Mouse (Mus musculus) duodenum, adult 2 months (tissue): Measurements from ENCODE around the gene Cpne2. TPM values are rescaled to one million over a fixed set of nuclear protein-coding genes. Genes with fewer than 3 reads are reported as not detected.

Experiments
- polyA plus RNA-seq: library from polyadenylated mRNA; depleted of rRNA; stranded (reverse); fragments of >200 nt; gene quantifications from 2 replicates; pipeline ENCODE4 v1.2.3, GENCODE M21; 2012; ENCODE audit warnings: low replicate concordance; rRNA removed

The Cpne2 gene
- 44.4 and 101 TPM in 2 replicates for polyA plus RNA-seq

DNA sequence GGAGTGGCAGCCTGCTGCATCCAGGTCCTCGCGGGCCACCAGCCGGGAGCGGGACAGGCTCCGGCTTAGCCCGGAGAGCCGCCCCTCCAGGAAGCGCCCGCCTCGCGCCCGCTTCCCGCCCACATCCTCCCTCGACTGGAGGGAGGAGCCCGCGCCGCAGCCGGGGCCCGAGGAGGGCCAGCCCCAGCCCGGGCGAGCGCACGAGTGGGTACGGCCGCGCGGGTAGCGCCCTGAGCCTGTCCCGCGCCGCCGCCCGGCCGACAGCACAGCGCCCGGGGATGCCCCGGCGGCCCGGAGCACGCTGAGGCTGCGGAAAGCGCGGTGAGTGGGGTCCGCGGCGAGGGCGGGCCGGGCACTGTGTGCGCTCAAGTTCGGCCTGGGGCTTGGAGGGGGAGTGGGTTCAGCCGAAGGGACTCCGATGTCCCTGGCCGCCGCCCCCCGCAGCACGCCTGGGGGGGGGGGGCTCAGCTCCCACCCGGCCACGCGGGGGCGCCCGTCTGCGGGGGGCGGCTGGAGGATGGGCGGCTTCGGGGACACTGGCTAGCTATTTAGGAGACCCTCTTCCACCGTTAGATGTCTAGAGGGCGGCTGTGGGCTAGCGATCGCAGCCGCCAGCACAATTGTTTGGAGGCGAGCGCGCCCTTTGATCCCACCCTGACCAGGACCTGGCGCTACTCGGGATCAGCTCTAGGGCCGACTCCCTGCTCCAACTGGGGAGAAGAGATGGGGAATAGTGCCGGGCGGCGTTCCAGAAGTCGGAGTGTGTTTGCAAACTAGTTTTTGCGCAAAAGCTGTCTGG is at the start of gene Cpne2:
Gene Cpne2 (plus strand): TSS at position 118 of the 799 bp plus-strand sequence.

DNA sequence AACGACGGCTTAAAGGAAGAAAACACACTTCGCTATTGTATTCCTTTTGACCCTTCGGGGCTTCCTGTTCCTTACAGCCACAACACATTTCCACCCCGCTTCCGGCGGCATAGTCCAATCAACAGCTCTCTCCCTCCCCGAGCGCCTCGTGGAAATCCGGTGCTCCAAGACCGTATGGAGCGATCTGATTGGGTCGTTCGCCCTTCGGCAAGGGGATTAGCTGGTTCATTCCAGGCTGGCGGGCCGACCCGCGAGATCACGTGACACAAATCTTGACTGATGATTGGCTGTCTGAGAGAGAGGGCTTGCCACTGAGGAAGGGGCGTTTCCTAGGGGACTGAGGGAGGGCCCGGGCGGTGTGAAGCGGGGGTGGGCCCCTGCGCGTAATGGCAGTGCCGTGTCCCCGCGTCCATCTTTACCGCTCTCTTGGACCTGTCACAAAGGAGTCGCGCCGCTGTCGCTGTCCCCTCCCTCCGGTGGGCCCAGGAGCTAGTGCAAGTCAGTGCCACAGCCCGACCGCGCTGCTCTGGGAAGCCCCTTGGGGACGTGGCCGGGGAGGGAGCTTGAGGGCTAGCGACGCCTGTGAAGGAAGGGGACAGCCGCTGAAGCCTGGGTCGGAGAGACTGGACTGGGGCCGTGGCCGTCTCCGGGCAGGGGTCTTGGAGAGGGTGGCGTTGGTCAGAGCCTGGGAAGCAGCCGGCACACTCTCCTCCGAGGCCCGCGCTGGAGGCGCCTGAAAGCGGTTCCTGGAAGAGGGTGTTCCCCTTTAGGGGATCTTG is 69.0 kb downstream of the Cpne2 start, which contains the start of the genes Rspry1 and Fam192a:
Gene Rspry1 (plus strand): TSS at position 331 of the 779 bp plus-strand sequence.
Gene Fam192a (minus strand): TSS at position 391 of the 779 bp plus-strand sequence.

Other genes with a start within 250 kb of the Cpne2 start
- gene Slc12a3, start 203.8 kb upstream of the Cpne2 start, polyA plus RNA-seq = 0.08 and 0.12 TPM in 2 replicates
- gene Herpud1, start 146.6 kb upstream of the Cpne2 start, polyA plus RNA-seq = 202 and 409 TPM in 2 replicates
- 2.8 and 4.5 TPM in 2 replicates for gene Nlrc5, start 98.6 kb upstream of the Cpne2 start, polyA plus RNA-seq
- gene Rspry1, start 68.9 kb downstream of the Cpne2 start, polyA plus RNA-seq = 1.6 and 1.9 TPM in 2 replicates
- 23.5 and 24.4 TPM in 2 replicates for gene Fam192a, start 69.0 kb downstream of the Cpne2 start, polyA plus RNA-seq
- 45.4 and 52.0 TPM in 2 replicates for gene Arl2bp, start 133.6 kb downstream of the Cpne2 start, polyA plus RNA-seq
- 48.1 and 54.6 TPM in 2 replicates for gene Pllp, start 163.3 kb downstream of the Cpne2 start, polyA plus RNA-seq
- 1.0 and 3.1 TPM in 2 replicates for gene Ccl22, start 212.6 kb downstream of the Cpne2 start, polyA plus RNA-seq
- 115 and 144 TPM in 2 replicates for gene Cx3cl1, start 239.0 kb downstream of the Cpne2 start, polyA plus RNA-seq